Mouse (Mus musculus) bone marrow, adult 2 months (tissue): ENCODE results near the gene Mrc2. TPM values are rescaled to one million over a fixed set of nuclear protein-coding genes. Genes with fewer than 3 reads are reported as not detected.

Experiments used
- H3K27ac ChIP-seq: fragments of 200-500 bp; 2 replicates; pipeline ENCODE4 v1.5.1; 2012; ENCODE audit warnings: low read depth, mild to moderate bottlenecking, control low read depth, inconsistent platforms, low read length; ENCODE audit not compliant: control insufficient read depth, poor library complexity, insufficient read depth
- H3K4me1 ChIP-seq: fragments of 200-500 bp; 2 replicates; pipeline ENCODE4 v1.6.1; 2011; ENCODE audit warnings: low read length; ENCODE audit not compliant: control insufficient read depth, insufficient read depth
- H3K4me3 ChIP-seq: fragments of 200-500 bp; replicated peaks from 2 replicates; pipeline ENCODE3; 2011; ENCODE audit warnings: mild to moderate bottlenecking, low read depth, low read length, control low read depth; ENCODE audit not compliant: control insufficient read depth
- CTCF ChIP-seq: fragments of 200-500 bp; IDR thresholded peaks from 2 replicates; pipeline ENCODE4 v1.5.1; 2011; ENCODE audit warnings: low read length, control low read depth; ENCODE audit not compliant: control insufficient read depth, insufficient read depth
- POLR2A ChIP-seq: fragments of 200-500 bp; IDR thresholded peaks from 2 replicates; pipeline ENCODE4 v1.6.1; 2011; ENCODE audit warnings: low read depth, mild to moderate bottlenecking, control low read depth, low read length, borderline replicate concordance; ENCODE audit not compliant: control insufficient read depth
- WGBS: fragments of 180-500 bp; shearing (Covaris S2); methylation state at CpG from one replicate; pipeline ENCODE4 v1.1.7; 2018; 5-methylcytosine and 5-hydroxymethylcytosine counted together
- polyA plus RNA-seq: library from polyadenylated mRNA; stranded (reverse); fragments of >200 nt; gene quantifications from 2 replicates; pipeline ENCODE4 v1.2.4, GENCODE M21; 2011; ENCODE audit warnings: low replicate concordance; ENCODE audit not compliant: missing spikeins, insufficient read depth, insufficient read length

Mrc2 gene
- polyA plus RNA-seq, 1 experiment = 3.1 TPM

DNA sequence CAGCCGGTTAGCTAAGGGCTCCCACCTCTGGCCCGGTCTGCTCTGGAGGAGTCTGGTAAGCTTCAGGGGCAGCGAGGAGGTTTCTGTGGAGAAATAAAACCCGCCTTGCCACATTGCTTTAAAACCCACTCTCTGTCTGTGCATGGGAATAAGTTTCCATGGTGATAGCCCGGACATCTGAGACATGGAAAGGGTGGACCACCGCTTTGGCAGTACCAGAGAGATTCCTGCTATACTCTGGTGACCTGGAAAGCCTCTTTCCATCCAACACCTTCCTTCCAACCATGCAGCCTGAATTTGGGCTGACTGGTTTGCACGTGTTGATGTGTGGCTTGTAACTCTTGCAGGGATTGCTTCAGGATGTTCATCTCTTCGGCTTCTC, 21.2 kb downstream of the Mrc2 start:
- TF ChIP-seq CTCF (no peak), POLR2A (no peak)
- WGBS = 50% methylated on average over 8 of the region's 8 CpGs
- H3K27ac ChIP-seq = no peak overlapping the region
- H3K4me3 ChIP-seq = no peak overlapping the region
- no peaks in the 10 kb centered on the region for H3K4me1 ChIP-seq

DNA sequence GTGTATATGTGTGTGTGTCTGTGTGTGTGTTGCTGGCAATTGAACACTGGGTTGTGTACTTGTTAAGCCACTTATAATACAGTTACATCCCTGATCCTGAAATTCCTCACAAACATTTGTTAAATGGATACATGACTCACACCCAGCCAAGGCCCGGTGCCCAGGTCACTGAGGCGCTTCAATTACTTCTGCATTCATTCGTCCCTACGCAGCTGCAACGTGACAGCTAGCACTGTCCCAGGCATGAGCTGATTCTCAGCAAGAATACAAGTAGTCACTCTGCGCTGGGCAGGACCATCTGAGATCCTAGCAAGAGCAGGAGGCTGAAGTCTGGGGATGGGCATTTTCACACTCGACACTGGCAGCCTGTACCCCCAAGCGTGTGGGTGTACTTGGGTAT, 22.9 kb downstream of the Mrc2 start:
- WGBS = 75% methylated on average over 8 of the region's 8 CpGs
- H3K4me3 ChIP-seq = no peak overlapping the region
- TF ChIP-seq CTCF (no peak), POLR2A (no peak)
- no peak overlapping the region for H3K27ac ChIP-seq
- no peaks in the 10 kb centered on the region for H3K4me1 ChIP-seq

DNA sequence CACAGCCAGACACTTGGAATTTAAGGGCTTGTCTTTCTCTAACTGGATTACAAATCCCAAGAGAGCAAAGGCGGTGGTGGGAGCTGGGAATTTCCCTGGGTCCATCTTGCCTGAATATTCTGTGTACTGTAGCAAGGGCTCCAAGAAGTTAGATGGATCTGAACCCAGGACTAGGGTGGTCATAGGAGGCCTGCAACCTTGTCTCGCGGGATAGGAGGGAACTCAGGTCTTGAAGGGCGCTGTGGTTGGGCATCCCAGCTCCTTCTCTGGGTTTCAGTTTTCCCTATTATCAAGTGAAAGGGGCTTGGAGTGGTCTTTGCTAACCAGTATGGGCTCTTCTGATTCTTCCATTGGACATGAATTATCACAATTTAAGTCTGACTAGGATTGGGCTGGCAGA, 23.7 kb downstream of the Mrc2 start:
- Histone ChIP-seq H3K4me3 (no peak overlapping the region), H3K27ac (no peak overlapping the region), H3K4me1 (no peaks in the 10 kb centered on the region)
- 87% methylated on average over 4 of the region's 4 CpGs for WGBS
- no peak for TF ChIP-seq POLR2A
- no peak for TF ChIP-seq CTCF

DNA sequence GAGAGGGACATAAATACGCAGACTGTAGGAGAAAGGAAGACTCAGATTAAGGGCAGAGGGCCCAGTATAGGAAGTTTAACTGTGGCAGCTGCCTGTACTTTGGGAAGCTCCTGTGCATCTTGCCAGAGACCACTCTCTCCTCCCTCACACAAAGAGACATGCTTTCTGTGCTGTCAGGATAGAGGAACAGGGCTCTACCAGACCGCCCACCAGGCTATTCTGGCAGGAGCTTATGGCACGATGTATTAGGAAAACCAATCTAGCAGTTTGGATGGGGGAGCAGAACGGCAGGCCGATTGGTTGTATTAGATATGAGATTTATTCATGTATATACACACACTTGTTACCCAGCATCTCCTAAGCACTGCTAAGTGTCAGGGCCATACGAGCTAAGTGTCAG, 25.3 kb downstream of the Mrc2 start:
- WGBS = 89% methylated on average over 6 of the region's 6 CpGs
- Histone ChIP-seq H3K4me1 (no peaks in the 10 kb centered on the region), H3K27ac (no peak overlapping the region), H3K4me3 (no peak overlapping the region)
- TF ChIP-seq CTCF (no peak), POLR2A (no peak)

DNA sequence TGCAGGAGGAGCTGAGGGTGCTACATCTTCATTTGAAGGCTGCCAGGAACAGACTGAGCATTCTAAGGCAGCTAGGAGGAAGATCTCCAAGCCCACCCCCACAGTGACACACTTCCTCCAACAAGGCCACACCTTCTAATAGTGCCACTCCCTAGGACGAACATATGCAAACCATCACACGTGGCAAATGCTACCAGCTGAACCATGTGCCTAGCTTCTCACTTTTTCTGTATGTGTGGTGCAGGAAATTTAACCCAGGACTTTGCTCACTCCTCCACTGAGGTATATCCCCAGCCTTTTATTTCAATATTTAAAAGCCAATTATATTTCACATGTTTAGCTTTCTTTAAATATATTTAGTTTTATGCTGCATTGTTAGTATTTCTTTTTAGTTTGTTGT, 28.6 kb downstream of the Mrc2 start:
- WGBS = 17% methylated on average over 2 of the region's 2 CpGs
- TF ChIP-seq POLR2A = no peak
- no peak for TF ChIP-seq CTCF

DNA sequence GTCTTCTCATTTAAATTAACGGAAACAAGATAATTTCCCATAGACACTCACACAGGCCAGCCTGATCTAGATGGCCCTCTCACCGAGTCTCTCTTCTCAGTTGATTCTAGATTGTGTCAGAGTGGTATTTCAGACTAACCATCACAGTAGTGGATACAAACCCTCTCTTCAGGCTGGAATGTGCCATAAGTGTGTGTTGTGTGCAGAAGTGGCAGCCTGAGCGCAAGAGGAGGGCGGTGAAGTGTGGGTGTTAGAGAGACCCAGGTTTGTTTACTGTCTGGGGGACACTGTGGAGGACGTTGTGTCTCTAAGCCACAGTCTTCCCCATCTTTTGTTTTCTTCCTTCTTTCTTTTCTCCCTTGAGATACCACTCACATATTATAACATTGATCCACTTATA, 31.1 kb downstream of the Mrc2 start:
- no peak for TF ChIP-seq POLR2A
- TF ChIP-seq CTCF = no peak
- no peaks in the 10 kb centered on the region; the same call in 1 of the 2 replicates for H3K4me1 ChIP-seq
- H3K4me3 ChIP-seq = no peak overlapping the region
- no peak overlapping the region for H3K27ac ChIP-seq
- WGBS = 76% methylated on average over 5 of the region's 5 CpGs

More for the DNA sequence above, 28.6 kb downstream of the Mrc2 start:
- Histone ChIP-seq H3K27ac (no peak overlapping the region), H3K4me1 (no peaks in the 10 kb centered on the region; the same call in 1 of the 2 replicates), H3K4me3 (no peak overlapping the region)

DNA sequence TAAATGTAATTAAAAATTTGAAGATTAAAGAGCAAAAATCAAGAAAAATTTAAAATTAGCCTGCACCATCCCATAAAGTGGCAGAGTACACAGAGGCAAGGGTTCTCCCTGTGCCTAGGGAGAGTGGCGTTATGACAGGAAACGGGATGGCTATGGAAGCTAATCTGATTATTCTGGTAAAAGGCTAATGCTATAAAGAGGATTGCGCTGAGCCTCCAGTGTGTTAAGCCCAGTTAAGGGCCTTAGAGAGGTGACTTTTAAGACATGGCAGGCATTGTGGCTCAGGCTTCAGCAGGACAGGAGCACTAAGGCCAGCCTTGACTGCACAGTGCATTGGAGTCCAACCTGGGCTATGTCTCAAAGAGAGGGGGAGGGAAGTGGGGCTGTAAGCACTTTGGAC, 34.7 kb downstream of the Mrc2 start:
- Histone ChIP-seq H3K4me1 (no peaks in the 10 kb centered on the region; the same call in 1 of the 2 replicates), H3K4me3 (no peak overlapping the region), H3K27ac (no peak overlapping the region)
- WGBS = 86% methylated on average over 3 of the region's 3 CpGs
- TF ChIP-seq CTCF (no peak), POLR2A (no peak)

DNA sequence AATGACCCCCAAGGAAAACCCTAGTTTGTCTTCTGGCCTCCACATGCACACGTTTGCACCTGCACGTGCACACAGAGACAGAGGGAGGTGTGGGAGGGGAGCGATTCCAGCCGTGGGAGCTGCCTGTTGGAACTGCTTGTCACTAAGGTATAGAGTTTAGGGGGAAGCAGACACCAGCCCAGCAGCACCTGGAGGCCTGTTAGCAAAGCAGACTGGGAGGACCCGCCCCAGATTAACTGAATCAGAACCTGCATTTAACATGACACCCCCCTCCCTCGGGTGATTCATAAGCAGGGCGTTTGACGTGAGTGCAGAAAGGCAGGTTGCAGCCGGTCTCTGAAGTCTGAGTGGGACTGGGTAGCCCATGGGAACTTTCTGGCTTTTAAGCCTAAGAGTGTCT, 37.5 kb downstream of the Mrc2 start:
- WGBS = 77% methylated on average over 9 of the region's 9 CpGs
- Histone ChIP-seq H3K4me3 (no peak overlapping the region), H3K27ac (no peak overlapping the region), H3K4me1 (no peaks in the 10 kb centered on the region; the same call in 1 of the 2 replicates)
- no peak for TF ChIP-seq POLR2A
- TF ChIP-seq CTCF = no peak

DNA sequence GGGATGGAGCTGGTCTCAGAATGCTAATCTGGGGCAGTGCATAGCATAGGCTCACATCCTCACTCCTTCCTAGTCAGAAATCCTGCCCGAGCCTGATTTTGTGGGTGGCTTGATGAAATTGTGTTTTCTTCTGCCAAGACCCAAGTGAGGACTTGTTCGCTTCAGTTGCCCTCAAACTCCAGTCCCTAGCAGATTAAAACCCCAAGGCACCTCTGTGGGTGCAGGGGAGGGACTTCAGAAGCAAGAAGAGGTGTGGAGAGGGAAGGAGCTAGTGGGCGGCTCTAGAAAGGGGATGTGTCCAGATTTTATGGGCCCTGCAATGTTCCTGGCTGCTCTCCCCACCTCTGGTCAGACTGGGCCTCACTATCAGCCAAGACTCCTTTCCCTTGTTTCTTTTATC, 38.7 kb downstream of the Mrc2 start:
- TF ChIP-seq CTCF (no peak), POLR2A (no peak)
- Histone ChIP-seq H3K4me1 (no peaks in the 10 kb centered on the region), H3K27ac (no peak overlapping the region), H3K4me3 (no peak overlapping the region)
- WGBS = 70% methylated on average over 3 of the region's 3 CpGs

DNA sequence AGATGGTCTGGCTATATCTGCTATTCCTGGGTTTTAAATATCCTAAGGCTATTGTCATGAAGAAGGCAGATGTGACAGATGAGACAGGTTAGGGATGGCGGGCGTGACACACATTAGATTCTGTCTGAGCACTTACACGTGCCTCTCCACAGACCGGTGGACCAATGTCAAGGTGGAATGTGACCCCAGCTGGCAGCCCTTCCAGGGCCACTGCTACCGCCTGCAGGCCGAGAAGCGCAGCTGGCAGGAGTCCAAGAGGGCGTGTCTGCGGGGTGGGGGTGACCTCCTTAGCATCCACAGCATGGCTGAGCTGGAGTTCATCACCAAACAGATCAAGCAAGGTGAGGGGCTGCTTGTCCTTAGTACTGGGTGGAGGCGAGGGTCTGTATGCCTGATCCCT, 39.3 kb downstream of the Mrc2 start:
- Histone ChIP-seq H3K27ac (no peak overlapping the region), H3K4me1 (no peaks in the 10 kb centered on the region), H3K4me3 (no peak overlapping the region)
- TF ChIP-seq POLR2A (no peak), CTCF (no peak)
- WGBS = 60% methylated on average over 10 of the region's 10 CpGs
